Comparison of ENCODE assay signal across 21 mouse cellular contexts in the genomic region with DNA sequence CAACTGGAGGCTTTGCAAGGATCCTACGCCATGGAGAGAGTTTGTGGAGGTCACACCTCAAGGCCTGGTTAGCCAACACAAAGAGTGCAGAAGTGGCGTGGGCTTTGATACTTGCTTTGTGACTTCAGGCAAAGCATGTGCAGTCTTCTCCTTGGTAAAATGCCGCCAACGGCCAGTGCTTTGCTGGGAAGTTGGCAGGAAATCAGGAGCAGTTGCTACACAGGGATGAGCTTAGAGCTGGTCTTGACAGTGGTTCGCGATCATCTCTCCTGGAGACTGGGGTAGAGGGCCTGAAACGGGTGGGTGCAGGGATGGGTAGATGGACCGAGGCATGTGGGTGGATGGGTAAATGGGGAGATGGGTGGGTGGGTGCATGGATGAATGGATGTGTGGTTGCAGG. TPM values are rescaled to one million over a fixed set of nuclear protein-coding genes. Genes with fewer than 3 reads are reported as not detected.
DNase-seq lines count a peak whose midpoint lies in the region; ATAC-seq and TF ChIP-seq lines count a peak whose summit lies in the region.
"Had no signal": no experiment of that assay in that cellular context is flagged by ENCODE, and none has a peak within 500 bp of the region (broad histone marks: within the 10 kb centered on the region; RNA-seq: fewer than 3 reads in every experiment).

No protein-coding gene starts in this region.

- no peak for TF ChIP-seq CTCF in kidney, adult 2 months (conservative IDR thresholded peaks at IDR 0.05; ENCODE audit: insufficient read depth, insufficient read length, low read depth, low read length)

- H3K36me3 ChIP-seq in hindbrain, embryonic 14.5 days (replicated peaks; ENCODE audit: control insufficient read depth, insufficient read depth): no peaks in the 10 kb centered on the region
- H3K36me3 ChIP-seq in kidney, adult 2 months (ENCODE audit: control insufficient read depth, insufficient read depth, low read length): no peaks in the 10 kb centered on the region
- H3K36me3 ChIP-seq: hindbrain, embryonic 10.5 days; intestine, embryonic 15.5 days; liver, embryonic 13.5 days; midbrain, embryonic 13.5 days; neural tube, embryonic 13.5 days had no signal

- H3K27ac ChIP-seq in hindbrain, embryonic 14.5 days: no peak overlapping the region
- no peak overlapping the region for H3K27ac ChIP-seq in kidney, adult 2 months (ENCODE audit: insufficient read depth, low read depth, low read length)
- H3K27ac ChIP-seq: hindbrain, embryonic 10.5 days; hindbrain, postnatal 0 days; intestine, embryonic 15.5 days; limb, embryonic 10.5 days; limb, embryonic 15.5 days; liver, embryonic 13.5 days; macrophage; midbrain, embryonic 13.5 days; neural tube, embryonic 13.5 days had no signal

- no peaks in the 10 kb centered on the region for H3K9me3 ChIP-seq in hindbrain, embryonic 14.5 days (ENCODE audit: control insufficient read depth, low read length)
- H3K9me3 ChIP-seq: hindbrain, embryonic 10.5 days; intestine, embryonic 15.5 days; limb, embryonic 10.5 days; limb, embryonic 15.5 days; liver, embryonic 13.5 days; midbrain, embryonic 13.5 days; neural tube, embryonic 13.5 days had no signal

- DNase-seq in cerebellum, adult 9-10 months: peak; percentile 62
- DNase-seq in cerebellum, adult 11 months: no peak
- peak; percentile 56 to 67 for DNase-seq in left cerebral cortex, postnatal 14 days (ENCODE audit: low spot score in 2 of 2)
- DNase-seq in left cerebral cortex, postnatal 4 days: no peak
- DNase-seq in left cerebral cortex, postnatal 36 days (ENCODE audit: low spot score in 2 of 2): peak; percentile 31 to 41
- DNase-seq in hindbrain, embryonic 14.5 days (ENCODE audit: low spot score): no peak
- no peak for DNase-seq in kidney, adult 2 months
- DNase-seq: kidney, adult 9 months; layer of hippocampus, postnatal 36 days; liver, embryonic 13.5 days; lung, adult 18-20 months had no signal

- H3K4me3 ChIP-seq in hindbrain, embryonic 14.5 days (replicated peaks; ENCODE audit: low read length): no peak overlapping the region
- no peak overlapping the region for H3K4me3 ChIP-seq in kidney, adult 2 months (ENCODE audit: insufficient read depth, low read depth, low read length)
- H3K4me3 ChIP-seq: erythroblast, embryonic 14.5 days; hindbrain, embryonic 10.5 days; intestine, embryonic 15.5 days; limb, embryonic 10.5 days; limb, embryonic 15.5 days; liver, embryonic 13.5 days; midbrain, embryonic 13.5 days; neural tube, embryonic 13.5 days had no signal

- WGBS in hindbrain, embryonic 14.5 days: 89% methylated on average over 8 of the region's 8 CpGs
- WGBS in kidney, adult 2 months: 91% methylated on average over 8 of the region's 8 CpGs

- intact Hi-C loops in left cerebral cortex, postnatal 14 days (cut with DNase I): no loop called here
- intact Hi-C loops in left cerebral cortex, postnatal 4 days (cut with DNase I): no loop called here
- intact Hi-C loops in left cerebral cortex, postnatal 36 days (cut with DNase I): no loop called here

- no peaks in the 10 kb centered on the region for H3K4me1 ChIP-seq in hindbrain, embryonic 14.5 days (replicated peaks; ENCODE audit: control insufficient read depth, insufficient read depth, low read length)
- no peaks in the 10 kb centered on the region for H3K4me1 ChIP-seq in kidney, adult 2 months (ENCODE audit: control insufficient read depth, insufficient read depth, low read length)

- no peaks in the 10 kb centered on the region for H3K27me3 ChIP-seq in hindbrain, embryonic 14.5 days (ENCODE audit: control insufficient read depth, insufficient read depth, low read length)
- H3K27me3 ChIP-seq in kidney, adult 2 months (replicated peaks; ENCODE audit: control insufficient read depth, insufficient read depth, low read length): no peaks in the 10 kb centered on the region
- H3K27me3 ChIP-seq: intestine, embryonic 15.5 days; limb, embryonic 15.5 days; liver, embryonic 13.5 days; midbrain, embryonic 13.5 days; neural tube, embryonic 13.5 days had no signal

- H3K4me2 ChIP-seq in hindbrain, embryonic 14.5 days (replicated peaks): no peak overlapping the region
- H3K4me2 ChIP-seq: intestine, embryonic 15.5 days; limb, embryonic 15.5 days; liver, embryonic 13.5 days; midbrain, embryonic 13.5 days; neural tube, embryonic 13.5 days had no signal

- H3K9ac ChIP-seq in hindbrain, embryonic 14.5 days: no peak overlapping the region
- H3K9ac ChIP-seq: intestine, embryonic 15.5 days; limb, embryonic 15.5 days; liver, embryonic 13.5 days; midbrain, embryonic 13.5 days; neural tube, embryonic 13.5 days had no signal

- no peak for ATAC-seq in hindbrain, embryonic 14.5 days (ENCODE audit: low FRiP score)
- ATAC-seq: forebrain, embryonic 16.5 days; hindbrain, postnatal 0 days; intestine, embryonic 15.5 days; midbrain, embryonic 13.5 days had no signal

- no peak for TF ChIP-seq POLR2A in kidney, adult 2 months (IDR thresholded peaks at IDR 0.05; ENCODE audit: low read depth, low read length)

RNA-seq across cellular contexts. Expression of a gene that starts 15.3 kb away (rescaled TPM):
- 1 to 10 TPM; 2.2 to 2.4 TPM for total RNA-seq in left cerebral cortex, postnatal 14 days (2021)
- total RNA-seq in left cerebral cortex, postnatal 4 days (2021): 1 to 10 TPM; 2.2 to 2.8 TPM
- 1 to 10 TPM; 2.0 to 3.4 TPM for total RNA-seq in left cerebral cortex, postnatal 36 days (2021)
- 1.2 and 1.8 TPM in 2 replicates for polyA plus RNA-seq in hindbrain, embryonic 14.5 days (2014; fragmentation: Nextera tagmentation; extraction: Ambion mirVana)
- 4.4 and 6.9 TPM in 2 replicates for polyA plus RNA-seq in kidney, adult 2 months (2012; rRNA removed)

RNA-seq across cellular contexts. Expression of a gene that starts 43.6 kb away (rescaled TPM):
- 10 to 100 TPM; 25.3 to 25.4 TPM for total RNA-seq in left cerebral cortex, postnatal 14 days (2021)
- 10 to 100 TPM; 30.0 to 33.9 TPM for total RNA-seq in left cerebral cortex, postnatal 4 days (2021)
- 10 to 100 TPM; 13.9 to 16.5 TPM for total RNA-seq in left cerebral cortex, postnatal 36 days (2021)
- 5.9 and 6.9 TPM in 2 replicates for polyA plus RNA-seq in hindbrain, embryonic 14.5 days (2014; fragmentation: Nextera tagmentation; extraction: Ambion mirVana)
- polyA plus RNA-seq in kidney, adult 2 months (2012; rRNA removed): 36.6 and 39.4 TPM in 2 replicates

Comparison
In these comparisons a context has a peak if more than half of its experiments do, and no peak if none do; other contexts are left out.
1. DNase-seq: peak in cerebellum, adult 9-10 months (single experiment), left cerebral cortex, postnatal 14 days (2 of 2) and left cerebral cortex, postnatal 36 days (2 of 2); none in cerebellum, adult 11 months (single experiment), left cerebral cortex, postnatal 4 days (single experiment), hindbrain, embryonic 14.5 days (single experiment) and kidney, adult 2 months (single experiment).